Mouse (Mus musculus) kidney, postnatal 0 days (tissue): ENCODE data around the gene Apoc1. TPM values are rescaled to one million over a fixed set of nuclear protein-coding genes. Genes with fewer than 3 reads are reported as not detected.

Experiments
- ATAC-seq: fragments of 200-750 bp; cut with Nextera tagmentation; replicated peaks from 2 replicates; pipeline ENCODE4 v1.8.0; 2017; ENCODE audit warnings: low read depth, moderate number of reproducible peaks, moderate TSS enrichment, moderate library complexity; ENCODE audit not compliant: low FRiP score
- DNase-seq: peaks from one replicate; pipeline ENCODE4 v3.0.0-alpha.2; 2016; ENCODE audit warnings: low spot score
- H3K27ac ChIP-seq: fragments of 300-500 bp; sonication (generic); 2 replicates; pipeline ENCODE4 v1.5.1; 2014; ENCODE audit warnings: mild to moderate bottlenecking
- H3K27me3 ChIP-seq: fragments of 300-500 bp; sonication (generic); 2 replicates; pipeline ENCODE4 v1.6.1; 2014; ENCODE audit warnings: low read length, mixed read lengths; ENCODE audit not compliant: insufficient read depth
- H3K36me3 ChIP-seq: fragments of 300-500 bp; sonication (generic); 2 replicates; pipeline ENCODE4 v1.6.1; 2014; ENCODE audit warnings: low read length, mixed read lengths; ENCODE audit not compliant: insufficient read depth
- H3K4me1 ChIP-seq: fragments of 300-500 bp; sonication (generic); replicated peaks from 2 replicates; pipeline ENCODE4 v1.6.1; 2014; ENCODE audit warnings: antibody characterized with exemption, low read length, mixed read lengths; ENCODE audit not compliant: insufficient read depth
- H3K4me2 ChIP-seq: fragments of 300-500 bp; sonication (generic); 2 replicates; pipeline ENCODE4 v1.6.1; 2014; ENCODE audit warnings: mild to moderate bottlenecking, low read length, moderate library complexity, mixed read lengths
- H3K4me3 ChIP-seq: fragments of 300-500 bp; sonication (generic); replicated peaks from 2 replicates; pipeline ENCODE4 v1.5.1; 2014; ENCODE audit warnings: low read depth, low read length
- H3K9ac ChIP-seq: fragments of 300-500 bp; sonication (generic); 2 replicates; pipeline ENCODE4 v1.6.1; 2014; ENCODE audit warnings: low read depth, low read length
- H3K9me3 ChIP-seq: fragments of 300-500 bp; sonication (generic); replicated peaks from 2 replicates; pipeline ENCODE4 v1.6.1; 2016; ENCODE audit warnings: low read length, inconsistent platforms, mixed read lengths
- CTCF ChIP-seq: IDR thresholded peaks from 2 replicates; pipeline ENCODE4 v1.5.1; 2016; ENCODE audit warnings: antibody characterized with exemption, low read depth, mild to moderate bottlenecking, moderate library complexity
- WGBS: fragments of 180-500 bp; shearing (Covaris S2); extraction: QIAGEN DNeasy Blood & Tissue Kit; methylation state at CpG from one replicate; pipeline ENCODE4 v1.1.7; 2014; 5-methylcytosine and 5-hydroxymethylcytosine counted together
- polyA plus RNA-seq: library from polyadenylated mRNA; unstranded; fragments of >200 nt; fragmentation: Nextera tagmentation; extraction: Ambion mirVana; gene quantifications from 2 replicates; pipeline ENCODE4 v1.2.1, GENCODE M21; 2015

The Apoc1 gene
- polyA plus RNA-seq, 1 experiment from 2014 or later = 48.4 TPM

GRCm38 (mm10) chr7:19717346-19717745, 24.9 kb upstream of the Apoc1 start:
- ATAC-seq (no peak), DNase-seq (no peak)
- H3K27me3 ChIP-seq = no peaks in the 10 kb centered on the region
- no peak overlapping the region for H3K4me2 ChIP-seq
- no peak for TF ChIP-seq CTCF
- no peak overlapping the region for H3K4me3 ChIP-seq
- H3K27ac ChIP-seq = no peak overlapping the region
- peaks cover 24% of the 10 kb centered on the region for H3K36me3 ChIP-seq
- peaks cover 11% of the 10 kb centered on the region for H3K9me3 ChIP-seq
- no peaks in the 10 kb centered on the region for H3K4me1 ChIP-seq
- no peak overlapping the region for H3K9ac ChIP-seq
- WGBS = 77% methylated on average over 4 of the region's 4 CpGs

GRCm38 (mm10) chr7:19716822-19717221, 24.4 kb upstream of the Apoc1 start:
- no peak overlapping the region for H3K4me3 ChIP-seq
- H3K27me3 ChIP-seq = no peaks in the 10 kb centered on the region
- H3K4me2 ChIP-seq = no peak overlapping the region

GRCm38 (mm10) chr7:19716055-19716682, 23.7 kb upstream of the Apoc1 start:
- Histone ChIP-seq H3K36me3 (peaks cover 31% of the 10 kb centered on the region), H3K9me3 (peaks cover 5% of the 10 kb centered on the region), H3K4me2 (peak overlapping the region; percentile 46), H3K4me3 (0 out of 2 replicates have a peak overlapping the region, but pooled peaks have one; percentile 4), H3K9ac (no peak overlapping the region), H3K27me3 (no peaks in the 10 kb centered on the region), H3K4me1 (no peaks in the 10 kb centered on the region), H3K27ac (peak overlapping the region; percentile 82)
- ATAC-seq = no peak
- DNase-seq = no peak
- 6% methylated on average over 18 of the region's 18 CpGs for WGBS
- no peak for TF ChIP-seq CTCF

More at GRCm38 (mm10) chr7:19716822-19717221, 24.4 kb upstream of the Apoc1 start:
- DNase-seq = no peak
- no peak overlapping the region for H3K9ac ChIP-seq
- H3K27ac ChIP-seq = no peak overlapping the region
- no peak for ATAC-seq
- H3K36me3 ChIP-seq = peaks cover 28% of the 10 kb centered on the region
- peaks cover 11% of the 10 kb centered on the region for H3K9me3 ChIP-seq
- 86% methylated on average over 2 of the region's 2 CpGs for WGBS
- H3K4me1 ChIP-seq = no peaks in the 10 kb centered on the region
- no peak for TF ChIP-seq CTCF

- H3K4me3 ChIP-seq = peak within 1 kb of the TSS; percentile 96
- no peak for TF ChIP-seq CTCF
- no peaks in the 10 kb centered on the region for H3K9me3 ChIP-seq
- DNase-seq = peak; percentile 100
- peak within 1 kb of the TSS; percentile 89 for H3K27ac ChIP-seq
- ATAC-seq = peak; percentile 99
- H3K4me1 ChIP-seq = no peaks in the 10 kb centered on the region
- peaks cover 38% of the 10 kb centered on the region for H3K36me3 ChIP-seq
- H3K9ac ChIP-seq = peak within 1 kb of the TSS; percentile 96
- peak within 1 kb of the TSS; percentile 96 for H3K4me2 ChIP-seq
- no peaks in the 10 kb centered on the region for H3K27me3 ChIP-seq
- under 1% methylated on average over 59 of the region's 59 CpGs for WGBS
These were observed 23.0 kb upstream of the Apoc1 start, which contains the start of gene Tomm40 for GRCm38 (mm10) chr7:19715239-19716054. Gene Tomm40 (minus strand): TSS chr7:19715438.

- peak overlapping the region; percentile 96 for H3K4me3 ChIP-seq
- no peaks in the 10 kb centered on the region for H3K27me3 ChIP-seq
- peak overlapping the region; percentile 96 for H3K4me2 ChIP-seq
- H3K36me3 ChIP-seq = peaks cover 41% of the 10 kb centered on the region
- DNase-seq (no peak), ATAC-seq (no peak)
- no peaks in the 10 kb centered on the region for H3K4me1 ChIP-seq
- no peak for TF ChIP-seq CTCF
- no peaks in the 10 kb centered on the region for H3K9me3 ChIP-seq
- peak overlapping the region; percentile 96 for H3K9ac ChIP-seq
- WGBS = under 1% methylated on average over 39 of the region's 39 CpGs
- H3K27ac ChIP-seq = peak overlapping the region; percentile 89
These were observed 22.4 kb upstream of the Apoc1 start for GRCm38 (mm10) chr7:19714836-19715235.

- Histone ChIP-seq H3K4me1 (no peaks in the 10 kb centered on the region), H3K4me3 (no peak overlapping the region), H3K9ac (no peak overlapping the region), H3K27ac (no peak overlapping the region), H3K4me2 (no peak overlapping the region), H3K36me3 (peaks cover 43% of the 10 kb centered on the region), H3K27me3 (no peaks in the 10 kb centered on the region), H3K9me3 (no peaks in the 10 kb centered on the region)
- no peak for DNase-seq
- ATAC-seq = no peak
- WGBS = 90% methylated on average over 9 of the region's 9 CpGs
- no peak for TF ChIP-seq CTCF
These were observed 21.1 kb upstream of the Apoc1 start for GRCm38 (mm10) chr7:19713598-19713997.
